Mouse (Mus musculus) stomach, embryonic 16.5 days (tissue): ENCODE measurements around the gene Megf11. TPM values are rescaled to one million over a fixed set of nuclear protein-coding genes. Genes with fewer than 3 reads are reported as not detected.
A peak's percentile ranks its signal among the peaks of the same experiment; 100 is the strongest.

ENCODE experiments used
- ATAC-seq: fragments of 200-750 bp; cut with Nextera tagmentation; 2 replicates; pipeline ENCODE4 v1.8.0; 2017; ENCODE audit warnings: moderate number of reproducible peaks, moderate TSS enrichment; ENCODE audit not compliant: insufficient read depth, low FRiP score
- H3K27ac ChIP-seq: fragments of 300-500 bp; sonication (generic); 2 replicates; pipeline ENCODE4 v1.5.1; 2014; ENCODE audit warnings: low read length
- H3K27me3 ChIP-seq: fragments of 300-500 bp; sonication (generic); 2 replicates; pipeline ENCODE4 v1.6.1; 2014; ENCODE audit warnings: low read length, control low read depth, mixed read lengths; ENCODE audit not compliant: control insufficient read depth, insufficient read depth
- H3K36me3 ChIP-seq: fragments of 300-500 bp; sonication (generic); 2 replicates; pipeline ENCODE4 v1.6.1; 2014; ENCODE audit warnings: low read length; ENCODE audit not compliant: control insufficient read depth, insufficient read depth
- H3K4me1 ChIP-seq: fragments of 300-500 bp; sonication (generic); 2 replicates; pipeline ENCODE4 v1.6.1; 2014; ENCODE audit warnings: low read length, control low read depth, mixed read lengths; ENCODE audit not compliant: control insufficient read depth, insufficient read depth
- H3K4me2 ChIP-seq: fragments of 300-500 bp; sonication (generic); 2 replicates; pipeline ENCODE4 v1.6.1; 2014; ENCODE audit warnings: low read depth, low read length, mixed read lengths
- H3K4me3 ChIP-seq: fragments of 300-500 bp; sonication (generic); replicated peaks from 2 replicates; pipeline ENCODE4 v1.5.1; 2014; ENCODE audit warnings: mild to moderate bottlenecking, low read length
- H3K9ac ChIP-seq: fragments of 300-500 bp; sonication (generic); 2 replicates; pipeline ENCODE4 v1.6.1; 2014; ENCODE audit warnings: low read length
- H3K9me3 ChIP-seq: fragments of 300-500 bp; sonication (generic); replicated peaks from 2 replicates; pipeline ENCODE4 v1.6.1; 2016; ENCODE audit warnings: low read length, control low read depth; ENCODE audit not compliant: control insufficient read depth
- WGBS: fragments of 180-500 bp; shearing (Covaris S2); extraction: QIAGEN DNeasy Blood & Tissue Kit; methylation state at CpG from one replicate; pipeline ENCODE4 v1.1.7; 2014; 5-methylcytosine and 5-hydroxymethylcytosine counted together
- polyA plus RNA-seq: library from polyadenylated mRNA; unstranded; fragments of >200 nt; fragmentation: Nextera tagmentation; extraction: Ambion mirVana; gene quantifications from 2 replicates; pipeline ENCODE4 v1.2.1, GENCODE M21; 2015

Gene Megf11
- polyA plus RNA-seq, 1 experiment from 2014 or later = 1.2 TPM

DNA sequence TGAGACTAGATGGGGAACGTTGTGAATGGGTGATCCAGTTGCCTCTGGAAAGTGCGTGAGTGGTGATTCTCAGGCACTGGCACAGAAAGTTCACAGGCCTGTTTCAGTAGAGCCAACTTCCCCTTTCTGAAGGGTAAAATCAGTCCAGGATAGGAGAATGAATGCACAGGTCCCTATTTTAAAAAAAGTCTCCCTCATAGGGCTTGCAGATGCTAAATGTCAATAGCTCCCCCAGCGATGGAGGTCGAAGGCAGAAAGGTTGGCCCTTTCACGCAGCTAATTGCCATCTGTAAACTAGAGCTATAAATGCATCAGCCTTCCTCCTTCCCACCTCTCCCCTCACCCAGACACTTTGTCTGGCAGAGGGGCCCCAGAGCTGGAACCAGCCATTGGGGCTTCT is 200.9 kb downstream of the Megf11 start:
- no peaks in the 10 kb centered on the region; the same call in 1 of the 2 replicates for H3K9me3 ChIP-seq
- no peaks in the 10 kb centered on the region for H3K27me3 ChIP-seq
- WGBS = 62% methylated on average over 5 of the region's 5 CpGs
- peaks cover 4% of the 10 kb centered on the region; the same call in 1 of the 2 replicates for H3K4me1 ChIP-seq
- no peak for ATAC-seq
- no peak overlapping the region for H3K4me3 ChIP-seq
- H3K27ac ChIP-seq = no peak overlapping the region
- H3K9ac ChIP-seq = no peak overlapping the region
- no peaks in the 10 kb centered on the region for H3K36me3 ChIP-seq
- H3K4me2 ChIP-seq = no peak overlapping the region

DNA sequence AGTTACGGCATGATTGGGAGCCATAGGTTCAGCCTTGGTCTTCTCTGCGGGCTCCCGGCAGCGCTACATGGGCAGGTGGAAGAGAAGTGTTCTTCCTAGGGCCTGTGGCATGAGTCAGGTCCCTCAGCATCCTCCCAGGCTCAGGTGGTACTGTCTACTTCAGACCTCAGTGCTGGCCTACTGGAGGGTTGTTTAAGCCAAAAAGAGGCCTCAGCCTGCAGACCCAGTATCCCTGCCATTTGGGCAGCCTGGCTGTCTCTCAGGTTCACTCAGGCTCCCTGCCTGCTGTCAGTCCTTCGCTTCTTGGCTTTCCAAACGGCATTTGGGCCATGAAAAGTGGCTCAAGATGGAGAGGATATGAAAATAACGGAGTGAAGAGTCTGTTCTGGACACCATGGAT is 202.6 kb downstream of the Megf11 start:
- WGBS = 88% methylated on average over 7 of the region's 7 CpGs
- ATAC-seq = no peak

DNA sequence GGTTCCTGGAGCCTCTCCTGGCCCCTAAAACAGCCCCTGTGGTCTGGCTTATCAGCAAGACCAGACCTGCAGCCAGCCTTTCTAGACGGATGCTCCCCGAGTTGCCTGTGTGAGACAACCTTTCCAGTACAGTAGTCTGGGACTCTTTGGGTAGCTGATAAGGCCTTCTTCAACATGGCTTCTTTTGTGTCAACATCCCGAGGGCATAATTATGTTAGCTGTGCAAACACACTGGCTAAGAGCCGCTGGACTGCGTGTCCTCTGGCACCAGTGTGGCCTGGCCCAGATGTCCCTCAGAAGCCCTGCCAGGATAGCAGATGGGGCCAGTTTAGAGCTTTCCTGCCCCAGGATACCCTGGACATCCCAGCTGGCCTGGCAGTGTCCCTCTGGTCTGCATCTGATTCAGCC is 205.2 kb downstream of the Megf11 start:
- Histone ChIP-seq H3K27ac (no peak overlapping the region), H3K9me3 (no peaks in the 10 kb centered on the region; the same call in 1 of the 2 replicates), H3K36me3 (no peaks in the 10 kb centered on the region), H3K4me1 (peaks cover 4% of the 10 kb centered on the region; the same call in 1 of the 2 replicates), H3K9ac (no peak overlapping the region), H3K4me3 (no peak overlapping the region), H3K27me3 (no peaks in the 10 kb centered on the region), H3K4me2 (no peak overlapping the region)
- WGBS = 39% methylated on average over 5 of the region's 5 CpGs
- peak; percentile 71; the same call in 1 of the 2 replicates for ATAC-seq

More for the DNA sequence above, 202.6 kb downstream of the Megf11 start:
- Histone ChIP-seq H3K27me3 (no peaks in the 10 kb centered on the region), H3K9ac (no peak overlapping the region), H3K27ac (no peak overlapping the region), H3K9me3 (no peaks in the 10 kb centered on the region; the same call in 1 of the 2 replicates), H3K36me3 (no peaks in the 10 kb centered on the region), H3K4me3 (no peak overlapping the region), H3K4me1 (peaks cover 4% of the 10 kb centered on the region; the same call in 1 of the 2 replicates), H3K4me2 (no peak overlapping the region)

DNA sequence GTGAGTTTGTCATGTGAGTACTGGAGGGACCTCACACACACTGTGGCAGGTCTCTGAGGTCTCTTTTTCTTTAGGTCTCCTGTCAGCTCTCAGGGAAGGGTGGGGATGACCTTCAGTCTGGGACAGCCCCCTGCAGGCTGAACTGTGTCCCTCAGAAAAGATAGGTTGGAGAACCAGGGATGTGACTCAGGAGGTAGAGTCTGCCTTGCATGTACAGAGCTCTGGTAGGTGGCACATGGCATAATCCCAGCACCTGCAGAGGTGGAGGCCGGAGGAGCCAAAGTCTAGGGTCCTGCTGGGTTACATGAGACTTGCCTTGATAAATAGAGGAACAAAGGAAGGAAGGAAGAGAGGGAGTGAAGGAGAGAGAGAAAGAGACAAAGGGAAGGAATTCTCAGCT is 206.0 kb downstream of the Megf11 start:
- no peak overlapping the region for H3K4me2 ChIP-seq
- no peak for ATAC-seq
- H3K9me3 ChIP-seq = no peaks in the 10 kb centered on the region; the same call in 1 of the 2 replicates
- no peak overlapping the region for H3K4me3 ChIP-seq
- no peaks in the 10 kb centered on the region for H3K36me3 ChIP-seq
- WGBS = 79% methylated on average over 1 of the region's 1 CpGs
- no peaks in the 10 kb centered on the region for H3K27me3 ChIP-seq
- peaks cover 4% of the 10 kb centered on the region; the same call in 1 of the 2 replicates for H3K4me1 ChIP-seq
- no peak overlapping the region for H3K27ac ChIP-seq
- no peak overlapping the region for H3K9ac ChIP-seq

DNA sequence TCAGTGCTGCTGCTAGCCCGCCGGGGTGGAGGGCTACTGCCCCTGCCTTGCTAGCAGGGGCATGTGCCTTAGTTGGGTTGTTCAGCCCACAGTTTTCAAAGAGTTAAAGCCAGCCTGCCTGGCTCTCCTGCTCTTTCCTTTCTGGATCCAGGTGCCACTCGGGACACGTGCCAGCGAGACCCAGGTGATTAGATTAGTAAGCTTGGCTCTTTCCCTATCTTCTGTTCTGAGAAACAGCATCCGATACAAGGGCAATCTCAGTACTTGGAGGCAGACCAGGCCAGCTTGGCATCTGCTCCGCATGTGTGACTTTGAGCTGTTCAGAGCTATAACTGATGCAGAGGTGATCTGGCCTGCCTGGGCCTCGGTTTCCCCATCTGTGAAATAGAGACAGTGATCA is 209.0 kb downstream of the Megf11 start:
- Histone ChIP-seq H3K4me3 (no peak overlapping the region), H3K27me3 (no peaks in the 10 kb centered on the region), H3K9ac (no peak overlapping the region), H3K27ac (no peak overlapping the region), H3K4me1 (peaks cover 4% of the 10 kb centered on the region; the same call in 1 of the 2 replicates), H3K4me2 (no peak overlapping the region), H3K36me3 (no peaks in the 10 kb centered on the region), H3K9me3 (no peaks in the 10 kb centered on the region)
- 52% methylated on average over 8 of the region's 8 CpGs for WGBS
- ATAC-seq = no peak

DNA sequence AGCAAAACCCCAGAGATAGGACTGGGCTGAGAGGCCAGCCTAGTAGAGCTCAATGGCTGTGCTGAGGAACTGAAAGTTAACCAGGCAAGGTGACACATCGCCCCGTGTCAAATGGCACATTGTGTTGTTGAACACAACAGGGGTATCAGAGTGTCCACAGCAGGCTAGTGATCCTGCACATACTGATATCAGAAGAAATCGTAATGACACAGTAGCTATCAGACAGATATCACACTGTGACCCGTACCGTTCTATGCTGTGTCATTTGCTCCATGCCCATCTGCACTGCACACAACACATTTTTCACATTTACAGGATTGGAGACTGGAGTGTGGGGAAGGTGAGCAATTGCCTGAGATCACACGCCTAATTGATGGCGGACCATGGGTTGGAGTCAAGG is 213.0 kb downstream of the Megf11 start:
- no peak overlapping the region for H3K4me2 ChIP-seq
- H3K4me1 ChIP-seq = peaks cover 4% of the 10 kb centered on the region; the same call in 1 of the 2 replicates
- H3K9me3 ChIP-seq = no peaks in the 10 kb centered on the region
- 95% methylated on average over 7 of the region's 7 CpGs for WGBS
- no peak for ATAC-seq
- no peaks in the 10 kb centered on the region for H3K36me3 ChIP-seq
- H3K4me3 ChIP-seq = no peak overlapping the region
- no peaks in the 10 kb centered on the region for H3K27me3 ChIP-seq
- H3K9ac ChIP-seq = no peak overlapping the region
- H3K27ac ChIP-seq = no peak overlapping the region

DNA sequence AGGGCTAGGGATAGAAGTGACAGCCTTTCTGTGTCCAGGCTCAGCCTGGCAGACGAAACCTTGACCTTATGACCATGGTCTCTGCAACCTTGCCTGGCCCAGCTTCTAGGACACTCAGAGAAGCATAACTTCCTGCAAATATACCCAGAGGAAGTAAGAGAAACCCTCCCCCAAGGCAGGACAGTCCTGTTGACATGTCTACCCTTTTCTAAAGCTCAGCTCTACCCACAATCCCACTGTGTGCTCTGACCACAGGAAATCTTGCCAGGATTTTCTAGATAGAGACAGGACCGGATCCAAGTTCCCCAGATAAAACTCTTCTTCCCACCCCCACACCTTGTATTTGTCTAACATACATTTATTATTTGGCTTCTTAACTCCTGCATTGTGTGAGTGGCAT is 215.3 kb downstream of the Megf11 start:
- Histone ChIP-seq H3K36me3 (no peaks in the 10 kb centered on the region), H3K27me3 (no peaks in the 10 kb centered on the region), H3K4me2 (no peak overlapping the region), H3K4me3 (no peak overlapping the region), H3K27ac (no peak overlapping the region), H3K4me1 (peaks cover 19% of the 10 kb centered on the region), H3K9ac (no peak overlapping the region), H3K9me3 (no peaks in the 10 kb centered on the region)
- no peak for ATAC-seq
- WGBS = 45% methylated on average over 2 of the region's 2 CpGs

DNA sequence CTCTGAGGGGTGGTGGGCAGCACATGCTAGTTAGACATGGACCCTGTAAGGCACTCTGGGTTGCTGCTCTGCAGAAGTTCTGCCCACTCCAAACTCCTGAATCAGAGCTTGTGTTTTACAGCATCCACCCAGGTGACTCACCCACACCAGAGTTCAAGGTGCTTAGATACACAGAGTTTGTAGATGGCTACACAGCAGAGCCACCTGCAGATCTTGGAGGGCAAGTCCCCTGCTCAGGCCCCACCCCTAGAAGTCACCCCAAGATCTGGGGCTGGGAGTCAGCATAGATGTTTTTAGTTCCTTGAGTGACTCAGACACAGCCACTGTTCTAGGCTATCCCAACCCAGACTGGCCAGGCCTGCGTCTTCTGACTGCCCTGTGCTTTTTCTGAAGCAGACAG is 217.5 kb downstream of the Megf11 start:
- no peak overlapping the region for H3K27ac ChIP-seq
- WGBS = 81% methylated on average over 1 of the region's 1 CpGs
- ATAC-seq = peak; percentile 51

DNA sequence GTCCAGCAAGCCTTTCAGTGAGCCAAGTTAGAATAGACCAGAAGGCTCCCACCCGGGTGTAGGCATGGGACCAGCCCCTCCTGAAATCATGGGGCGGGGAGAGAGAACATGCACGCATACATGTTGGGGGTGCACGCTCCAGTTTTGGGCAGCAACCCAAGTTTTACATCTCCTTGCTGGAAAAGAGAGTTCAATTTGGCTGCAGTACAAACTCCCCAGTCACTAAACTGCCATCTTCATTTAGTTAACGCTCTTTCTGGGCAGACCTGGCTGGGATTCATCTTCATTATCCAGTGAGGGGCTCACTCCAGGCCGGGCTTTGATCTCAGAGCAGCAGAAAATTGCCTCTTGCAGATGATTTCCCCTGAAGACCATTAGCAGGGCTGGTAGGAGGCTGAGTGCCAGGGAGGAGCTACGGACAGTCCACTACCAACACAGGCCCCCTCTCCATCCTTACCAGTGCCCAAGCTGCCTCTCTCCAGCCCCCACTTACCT is 218.8 kb downstream of the Megf11 start:
- Histone ChIP-seq H3K4me1 (peaks cover 33% of the 10 kb centered on the region), H3K4me2 (no peak overlapping the region), H3K36me3 (no peaks in the 10 kb centered on the region), H3K4me3 (no peak overlapping the region), H3K9ac (no peak overlapping the region), H3K27ac (no peak overlapping the region), H3K9me3 (no peaks in the 10 kb centered on the region), H3K27me3 (no peaks in the 10 kb centered on the region)
- ATAC-seq = peak; percentile 39; the same call in 1 of the 2 replicates
- WGBS = 43% methylated on average over 7 of the region's 7 CpGs

More for the DNA sequence above, 217.5 kb downstream of the Megf11 start:
- Histone ChIP-seq H3K9ac (no peak overlapping the region), H3K27me3 (no peaks in the 10 kb centered on the region), H3K4me1 (peaks cover 33% of the 10 kb centered on the region), H3K36me3 (no peaks in the 10 kb centered on the region), H3K4me3 (no peak overlapping the region), H3K9me3 (no peaks in the 10 kb centered on the region), H3K4me2 (no peak overlapping the region)
